Mouse (Mus musculus): ENCODE data around the gene Bcl2l10. TPM values are rescaled to one million over a fixed set of nuclear protein-coding genes. Genes with fewer than 3 reads are reported as not detected.

Gene Bcl2l10
- total RNA-seq, 2 experiments from 2014 or later, result not detected

DNA sequence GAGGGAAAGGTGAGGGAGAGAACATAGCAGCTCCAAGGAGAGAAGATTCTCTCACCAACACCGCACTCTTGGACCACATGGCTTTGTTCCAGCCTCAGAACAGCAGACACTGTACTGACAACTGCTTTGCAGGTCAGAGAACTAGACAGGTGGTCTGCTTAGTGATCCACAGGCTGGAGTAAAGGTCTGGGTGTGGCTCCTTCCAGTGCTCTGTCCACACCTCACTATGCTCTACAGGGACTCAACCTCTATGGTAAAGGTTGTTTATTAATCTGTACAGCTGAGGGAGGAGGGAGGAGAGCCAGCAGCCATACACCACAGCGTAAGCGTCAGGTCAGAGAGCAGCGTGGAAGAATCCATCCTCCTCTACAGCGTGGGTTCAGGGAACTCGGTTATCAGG lies 48.4 kb downstream of the Bcl2l10 start:
- intact Hi-C loops (cut with DNase I), result no loop called here

DNA sequence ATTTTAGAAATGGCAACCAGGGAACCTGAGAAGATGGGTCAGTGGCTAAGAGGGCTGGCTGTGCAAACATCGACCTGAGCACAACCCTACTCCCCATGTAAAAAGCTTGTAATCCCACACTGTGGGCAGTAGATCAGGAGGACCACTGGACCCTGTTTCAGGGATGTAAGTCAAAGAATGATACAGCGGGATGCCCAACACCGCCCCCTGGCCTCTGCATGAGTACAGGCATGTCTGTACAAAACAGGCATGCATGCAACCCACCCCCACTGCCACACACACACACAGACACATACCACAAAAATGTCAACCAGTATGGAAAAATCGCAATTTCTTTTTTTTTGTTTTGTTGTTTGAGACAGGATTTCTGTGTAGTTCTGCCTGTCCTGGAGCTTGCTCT lies 51.5 kb downstream of the Bcl2l10 start:
- no peak for DNase-seq
- intact Hi-C loops (cut with DNase I), result no loop called here

More for the DNA sequence above, 48.4 kb downstream of the Bcl2l10 start:
- DNase-seq, result no peak

DNA sequence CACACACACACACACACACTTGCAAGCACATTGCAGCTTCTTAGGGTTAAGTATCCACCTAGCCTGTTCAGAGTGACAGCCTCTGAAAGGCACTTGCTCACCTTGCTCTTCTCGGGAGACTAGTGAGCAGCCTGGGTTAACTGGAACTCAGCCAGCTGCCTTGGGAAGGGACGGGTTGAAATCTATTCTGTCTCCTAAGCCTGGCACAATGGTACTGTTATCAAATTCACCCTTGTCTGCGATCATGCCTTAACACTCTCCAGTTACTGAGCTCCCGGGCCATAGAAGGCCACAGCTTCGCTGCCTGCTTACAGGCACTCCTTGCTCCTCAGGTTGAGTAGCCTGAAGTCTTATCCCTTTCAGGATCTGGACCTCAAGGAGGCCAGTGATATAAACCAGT lies 53.1 kb downstream of the Bcl2l10 start:
- peak; percentile 37 to 49 for DNase-seq

More for the DNA sequence above, 53.1 kb downstream of the Bcl2l10 start:
- intact Hi-C loops (cut with DNase I), result no loop called here

Other genes with a start within 250 kb of the Bcl2l10 start
- gene Myo5c, start 115.7 kb upstream of the Bcl2l10 start, total RNA-seq (2021), result 1 to 10 TPM; 3.4 to 4.9 TPM
- 10 to 100 TPM; 32.8 to 33.3 TPM for gene Gnb5, start 41.5 kb upstream of the Bcl2l10 start, total RNA-seq (2021)
- gene Mapk6, start 62.2 kb downstream of the Bcl2l10 start, total RNA-seq (2021), result 10 to 100 TPM; 47.8 to 49.8 TPM
- 10 to 100 TPM; 21.8 to 23.2 TPM for gene Leo1, start 93.8 kb downstream of the Bcl2l10 start, total RNA-seq (2021)
- 100 to 1,000 TPM; 112 to 123 TPM for gene Tmod3, start 211.9 kb downstream of the Bcl2l10 start, total RNA-seq (2021)

Data from heart, postnatal 10 days (tissue).